Mouse (Mus musculus) embryonic facial prominence, embryonic 15.5 days (tissue): ENCODE measurements around the gene Dbi. TPM values are rescaled to one million over a fixed set of nuclear protein-coding genes. Genes with fewer than 3 reads are reported as not detected.
A peak's percentile ranks its signal among the peaks of the same experiment; 100 is the strongest.

Experiments used
- ATAC-seq: fragments of 200-750 bp; cut with Nextera tagmentation; 2 replicates; pipeline ENCODE4 v1.8.0; 2017; ENCODE audit warnings: low read depth, moderate TSS enrichment; ENCODE audit not compliant: insufficient number of reproducible peaks, low FRiP score, low TSS enrichment
- H3K27ac ChIP-seq: fragments of 300-500 bp; sonication (generic); replicated peaks from 2 replicates; pipeline ENCODE4 v1.5.1; 2015; ENCODE audit warnings: mild to moderate bottlenecking, inconsistent platforms
- H3K27me3 ChIP-seq: fragments of 300-500 bp; sonication (generic); 2 replicates; pipeline ENCODE4 v1.6.1; 2015; ENCODE audit warnings: inconsistent platforms
- H3K36me3 ChIP-seq: fragments of 300-500 bp; sonication (generic); 2 replicates; pipeline ENCODE4 v1.6.1; 2015; ENCODE audit warnings: mild to moderate bottlenecking, inconsistent platforms
- H3K4me1 ChIP-seq: fragments of 300-500 bp; sonication (generic); 2 replicates; pipeline ENCODE4 v1.6.1; 2015; ENCODE audit warnings: inconsistent platforms
- H3K4me2 ChIP-seq: fragments of 300-500 bp; sonication (generic); replicated peaks from 2 replicates; pipeline ENCODE4 v1.6.1; 2015; ENCODE audit warnings: mild to moderate bottlenecking, inconsistent platforms
- H3K4me3 ChIP-seq: fragments of 300-500 bp; sonication (generic); replicated peaks from 2 replicates; pipeline ENCODE4 v1.5.1; 2015; ENCODE audit warnings: mild to moderate bottlenecking, inconsistent platforms
- H3K9ac ChIP-seq: fragments of 300-500 bp; sonication (generic); 2 replicates; pipeline ENCODE4 v1.6.1; 2015; ENCODE audit warnings: inconsistent platforms
- H3K9me3 ChIP-seq: fragments of 300-500 bp; sonication (generic); replicated peaks from 2 replicates; pipeline ENCODE4 v1.6.1; 2016; ENCODE audit warnings: inconsistent platforms
- WGBS: fragments of 180-500 bp; shearing (Covaris S2); methylation state at CpG from one replicate; pipeline ENCODE4 v1.1.7; 2015; 5-methylcytosine and 5-hydroxymethylcytosine counted together
- polyA plus RNA-seq: library from polyadenylated mRNA; unstranded; fragments of >200 nt; fragmentation: Nextera tagmentation; extraction: Ambion mirVana; gene quantifications from 2 replicates; pipeline ENCODE4 v1.2.1, GENCODE M21; 2015

Dbi gene
- 797 and 816 TPM in 2 replicates for polyA plus RNA-seq

DNA sequence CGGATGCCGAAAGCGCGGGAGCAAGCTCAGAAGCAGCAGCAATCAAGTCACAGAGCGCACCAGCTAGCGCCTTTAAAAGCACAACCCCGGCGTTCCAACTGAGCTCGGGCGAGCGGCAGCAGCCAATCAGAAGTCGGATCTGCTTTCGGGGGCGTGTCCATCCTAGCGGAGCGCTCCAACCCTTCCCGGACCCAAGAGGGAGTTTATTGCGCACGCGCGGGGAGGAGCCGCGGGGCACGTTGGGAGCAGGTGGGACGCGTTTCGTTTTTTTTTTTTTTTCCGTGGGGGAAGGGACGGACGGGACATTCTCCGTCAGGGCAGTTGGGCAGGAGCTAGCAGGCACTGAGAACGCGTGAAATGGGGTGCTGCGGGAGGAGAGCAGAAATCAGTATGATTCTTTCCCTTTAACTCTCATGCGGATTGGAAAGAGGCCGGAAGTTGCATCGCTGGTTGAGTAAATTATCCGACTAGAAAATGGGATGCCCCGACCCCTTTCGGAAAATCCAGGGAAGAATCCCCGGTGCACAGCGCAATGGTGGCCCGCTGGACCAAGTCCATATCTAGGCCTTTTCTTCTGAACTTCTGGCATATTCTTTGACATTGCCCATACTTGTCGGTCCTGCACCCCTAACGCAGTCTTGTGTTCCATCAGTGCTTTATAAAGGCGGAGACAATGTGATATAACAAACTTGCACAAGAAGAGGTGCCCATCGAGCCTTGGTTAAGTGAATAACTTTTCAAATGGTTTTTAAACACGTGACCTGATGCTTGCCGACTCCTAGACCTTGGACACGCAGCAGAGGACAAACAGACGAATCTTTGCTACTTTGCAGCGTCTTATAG, at the start of gene Dbi, which contains the start of gene 3110009E18Rik:
TSS of gene Dbi (minus strand) at position 110 of the 843 bp plus-strand sequence.
TSS of gene 3110009E18Rik (plus strand) at position 219 of the 843 bp plus-strand sequence.
- Histone ChIP-seq H3K4me1 (peaks cover 32% of the 10 kb centered on the region), H3K9ac (peak within 1 kb of the TSS; percentile 69), H3K4me2 (peak within 1 kb of the TSS; percentile 88), H3K27me3 (no peaks in the 10 kb centered on the region), H3K4me3 (peak within 1 kb of the TSS; percentile 58), H3K36me3 (peaks cover 3% of the 10 kb centered on the region), H3K27ac (peak within 1 kb of the TSS; percentile 96), H3K9me3 (no peaks in the 10 kb centered on the region)
- 1% methylated on average over 52 of the region's 52 CpGs for WGBS
- peak; percentile 94 for ATAC-seq

DNA sequence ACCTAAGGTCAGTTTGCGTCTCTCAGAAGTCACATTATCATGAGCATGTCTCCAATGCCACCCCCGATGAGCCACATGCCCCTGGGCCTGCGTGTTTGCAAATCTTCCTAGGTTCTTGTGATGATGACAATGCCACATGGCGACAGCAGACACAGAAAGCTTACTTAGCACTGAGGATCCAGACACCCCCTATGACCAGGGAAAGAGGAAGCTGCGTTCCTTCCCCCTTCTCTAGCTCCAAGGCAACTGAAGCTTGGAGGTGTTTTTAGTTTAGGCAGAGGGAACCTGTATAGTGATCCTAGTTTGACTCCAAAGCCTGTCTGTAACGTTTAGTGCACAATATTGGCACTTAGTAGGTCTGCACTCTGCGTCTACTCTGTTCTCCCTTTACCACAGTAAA, 49.4 kb upstream of the Dbi start:
- Histone ChIP-seq H3K9me3 (no peaks in the 10 kb centered on the region), H3K36me3 (no peaks in the 10 kb centered on the region), H3K27ac (no peak overlapping the region), H3K9ac (no peak overlapping the region), H3K4me2 (no peak overlapping the region), H3K27me3 (no peaks in the 10 kb centered on the region), H3K4me1 (no peaks in the 10 kb centered on the region), H3K4me3 (no peak overlapping the region)
- WGBS, result 86% methylated on average over 7 of the region's 7 CpGs
- no peak for ATAC-seq

DNA sequence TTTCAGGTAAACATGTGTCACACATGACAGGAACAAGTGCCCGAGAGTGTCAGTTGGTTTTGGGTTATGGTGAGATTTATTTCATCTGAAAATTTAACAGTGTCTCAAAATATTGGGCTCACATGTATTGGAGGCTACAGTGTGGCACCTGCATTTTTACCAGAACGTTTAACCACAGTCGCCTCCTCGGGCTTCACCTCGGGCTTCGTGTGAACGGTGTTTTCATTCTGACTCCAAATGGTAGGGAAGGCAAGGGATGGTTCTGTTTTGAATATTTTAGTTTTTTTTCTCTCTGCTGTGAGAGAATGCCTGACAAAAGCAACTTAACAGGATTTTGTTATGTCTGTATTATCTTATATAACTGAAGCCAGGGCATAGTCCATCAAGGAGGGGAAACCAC, 47.8 kb upstream of the Dbi start:
- Histone ChIP-seq H3K36me3 (no peaks in the 10 kb centered on the region), H3K9ac (no peak overlapping the region), H3K27ac (no peak overlapping the region), H3K4me2 (no peak overlapping the region), H3K9me3 (no peaks in the 10 kb centered on the region), H3K4me1 (no peaks in the 10 kb centered on the region), H3K4me3 (no peak overlapping the region), H3K27me3 (no peaks in the 10 kb centered on the region)
- no peak for ATAC-seq
- 81% methylated on average over 7 of the region's 7 CpGs for WGBS

DNA sequence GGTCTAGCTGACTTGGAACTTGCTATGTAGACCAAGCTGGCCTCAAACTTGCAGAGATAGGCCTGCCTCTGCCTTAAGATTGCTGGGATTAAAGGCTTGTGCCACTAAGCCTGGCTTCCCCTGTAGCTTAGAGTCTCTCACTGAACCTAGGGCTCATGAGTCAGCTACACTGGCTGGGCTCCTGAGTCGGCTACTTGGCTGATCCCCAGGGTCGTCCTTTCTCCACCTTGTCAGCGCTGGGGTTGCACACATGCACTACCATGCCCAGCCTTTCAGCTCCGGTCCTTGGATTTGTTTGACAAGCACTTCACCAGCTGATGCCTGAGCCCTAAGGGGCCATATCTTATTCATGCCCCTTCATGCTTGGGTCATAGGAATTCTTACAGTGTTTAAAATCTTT, 47.1 kb upstream of the Dbi start:
- no peak overlapping the region for H3K27ac ChIP-seq
- ATAC-seq, result no peak
- no peaks in the 10 kb centered on the region for H3K36me3 ChIP-seq
- no peaks in the 10 kb centered on the region for H3K9me3 ChIP-seq
- no peak overlapping the region for H3K9ac ChIP-seq
- H3K4me3 ChIP-seq, result no peak overlapping the region
- WGBS, result 56% methylated on average over 4 of the region's 4 CpGs
- no peaks in the 10 kb centered on the region for H3K27me3 ChIP-seq
- H3K4me2 ChIP-seq, result no peak overlapping the region
- no peaks in the 10 kb centered on the region for H3K4me1 ChIP-seq

DNA sequence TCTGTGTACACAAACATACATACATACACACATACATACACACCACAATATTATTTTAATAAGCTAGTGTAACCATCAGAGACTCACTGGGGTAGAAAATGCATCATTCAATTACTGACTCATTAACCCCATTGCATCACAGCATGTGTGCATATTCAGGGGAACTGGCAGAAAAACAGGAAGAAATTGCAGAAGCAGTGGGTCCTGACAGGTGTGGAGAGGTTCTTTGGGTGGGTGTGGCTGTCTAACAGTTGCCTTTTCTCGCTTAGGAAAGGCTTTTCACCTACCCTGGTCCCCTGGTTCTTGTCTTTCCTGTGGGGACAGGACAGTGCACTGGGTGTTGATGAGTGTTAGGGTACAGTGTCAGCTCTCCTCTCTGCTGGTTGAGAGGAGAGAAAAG, 41.7 kb upstream of the Dbi start:
- no peaks in the 10 kb centered on the region for H3K9me3 ChIP-seq
- no peak for ATAC-seq
- H3K4me2 ChIP-seq, result no peak overlapping the region
- no peak overlapping the region for H3K27ac ChIP-seq
- H3K4me1 ChIP-seq, result no peaks in the 10 kb centered on the region
- H3K36me3 ChIP-seq, result no peaks in the 10 kb centered on the region
- H3K4me3 ChIP-seq, result no peak overlapping the region
- H3K9ac ChIP-seq, result no peak overlapping the region
- H3K27me3 ChIP-seq, result no peaks in the 10 kb centered on the region
- WGBS, result 61% methylated on average over 1 of the region's 1 CpGs

DNA sequence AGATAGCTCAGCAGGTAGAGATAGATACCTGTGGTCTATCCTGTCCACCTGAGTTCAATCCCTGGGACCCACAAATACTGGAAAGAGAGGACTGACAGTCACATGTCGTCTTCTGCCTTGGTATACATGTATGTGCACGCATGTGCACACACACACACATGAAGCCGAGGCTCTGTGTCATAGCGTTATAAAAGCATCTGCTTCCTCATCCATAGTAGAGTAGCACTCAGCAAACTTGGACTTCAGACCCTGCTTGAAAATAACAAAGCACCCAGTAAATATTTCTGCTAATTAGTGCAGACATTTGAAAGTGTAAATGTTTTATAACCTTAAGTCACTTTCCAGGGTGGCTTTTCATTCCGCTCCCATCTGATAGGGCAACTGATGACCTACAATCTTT, 40.6 kb upstream of the Dbi start:
- no peaks in the 10 kb centered on the region for H3K4me1 ChIP-seq
- H3K27ac ChIP-seq, result no peak overlapping the region
- H3K36me3 ChIP-seq, result no peaks in the 10 kb centered on the region
- H3K9me3 ChIP-seq, result no peaks in the 10 kb centered on the region
- H3K9ac ChIP-seq, result no peak overlapping the region
- H3K4me2 ChIP-seq, result no peak overlapping the region
- H3K27me3 ChIP-seq, result no peaks in the 10 kb centered on the region
- no peak for ATAC-seq
- 92% methylated on average over 5 of the region's 5 CpGs for WGBS
- no peak overlapping the region for H3K4me3 ChIP-seq

DNA sequence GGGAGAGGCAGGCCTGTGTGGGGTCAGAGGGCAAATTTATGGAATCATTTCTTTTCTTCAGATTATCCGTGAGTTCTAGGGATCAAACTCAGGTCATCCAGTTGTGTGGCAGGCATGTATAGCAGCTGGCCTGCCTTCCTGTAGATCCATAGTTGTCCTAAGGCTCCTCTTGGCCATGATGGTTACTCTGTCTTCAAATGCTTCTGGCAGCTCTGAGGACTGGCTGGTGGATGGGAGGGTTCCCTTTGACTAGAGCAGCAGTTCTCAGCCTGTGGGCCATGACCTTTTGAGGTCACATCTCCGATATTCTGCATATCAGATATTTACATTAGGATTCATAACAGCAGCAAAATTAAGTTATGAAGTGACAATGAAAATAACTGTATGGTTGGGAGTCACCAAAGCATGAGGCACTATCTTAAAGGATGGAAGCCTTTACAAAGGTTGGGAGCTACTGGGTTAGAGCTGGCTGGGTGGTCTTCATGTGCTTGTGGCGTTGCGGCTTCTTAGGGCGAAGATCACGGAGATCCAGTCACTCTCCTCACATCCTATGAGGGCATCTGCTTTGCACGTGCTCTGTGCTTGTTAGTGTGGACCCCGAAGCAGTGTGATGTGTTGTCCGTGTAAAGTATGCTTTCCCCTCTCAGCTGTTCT, 37.7 kb upstream of the Dbi start:
- Histone ChIP-seq H3K4me2 (no peak overlapping the region), H3K9ac (no peak overlapping the region), H3K4me1 (no peaks in the 10 kb centered on the region), H3K27ac (no peak overlapping the region), H3K9me3 (no peaks in the 10 kb centered on the region), H3K36me3 (no peaks in the 10 kb centered on the region), H3K27me3 (no peaks in the 10 kb centered on the region), H3K4me3 (no peak overlapping the region)
- no peak for ATAC-seq
- WGBS, result 79% methylated on average over 9 of the region's 9 CpGs

DNA sequence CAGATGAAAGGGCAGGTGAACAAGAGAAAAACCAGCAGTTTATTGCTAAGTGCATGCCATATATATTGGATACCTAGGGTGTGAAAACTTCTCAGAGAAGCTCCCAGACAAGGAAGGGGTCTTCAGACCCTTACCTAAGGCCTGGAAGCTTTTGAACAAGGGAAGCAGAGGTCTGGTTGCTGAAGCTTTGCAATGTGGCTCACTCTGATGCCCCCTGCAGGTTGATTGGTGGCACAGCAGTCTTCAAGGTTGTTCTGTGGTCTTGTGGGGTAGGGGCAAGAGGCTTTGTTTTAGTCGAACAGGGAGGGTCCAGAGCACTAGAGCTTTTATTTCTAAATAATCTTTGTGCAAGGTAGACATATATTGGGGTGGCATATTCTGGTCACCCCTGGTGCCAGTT, 34.4 kb upstream of the Dbi start:
- H3K27me3 ChIP-seq, result no peaks in the 10 kb centered on the region
- ATAC-seq, result no peak
- no peak overlapping the region for H3K27ac ChIP-seq
- H3K9me3 ChIP-seq, result no peaks in the 10 kb centered on the region
- no peaks in the 10 kb centered on the region for H3K4me1 ChIP-seq
- H3K4me2 ChIP-seq, result no peak overlapping the region
- H3K9ac ChIP-seq, result no peak overlapping the region
- WGBS, result 19% methylated on average over 1 of the region's 1 CpGs
- no peak overlapping the region for H3K4me3 ChIP-seq
- no peaks in the 10 kb centered on the region for H3K36me3 ChIP-seq

DNA sequence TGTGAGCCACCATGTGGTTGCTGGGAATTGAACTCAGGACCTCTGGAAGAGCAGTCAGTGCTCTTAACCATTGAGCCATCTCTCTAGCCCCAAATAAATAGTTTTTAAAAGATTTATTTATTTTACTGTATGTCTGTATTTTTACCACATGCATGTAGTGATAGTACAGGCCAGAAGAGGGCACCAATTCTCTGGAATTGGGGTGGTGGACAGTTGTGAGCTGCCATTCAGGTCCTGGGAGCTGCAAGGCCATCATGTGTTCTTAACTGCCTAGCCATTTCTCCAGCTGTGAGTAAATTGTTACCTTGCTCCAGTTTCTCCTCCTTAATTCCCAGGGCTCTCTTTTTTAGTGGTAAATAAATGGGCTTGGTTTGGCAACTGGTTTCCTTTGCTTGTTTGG, 33.4 kb upstream of the Dbi start:
- no peaks in the 10 kb centered on the region for H3K27me3 ChIP-seq
- no peaks in the 10 kb centered on the region for H3K36me3 ChIP-seq
- H3K4me1 ChIP-seq, result no peaks in the 10 kb centered on the region
- H3K4me2 ChIP-seq, result no peak overlapping the region
- H3K27ac ChIP-seq, result no peak overlapping the region
- H3K9me3 ChIP-seq, result no peaks in the 10 kb centered on the region
- no peak for ATAC-seq
- H3K9ac ChIP-seq, result no peak overlapping the region
- H3K4me3 ChIP-seq, result no peak overlapping the region

DNA sequence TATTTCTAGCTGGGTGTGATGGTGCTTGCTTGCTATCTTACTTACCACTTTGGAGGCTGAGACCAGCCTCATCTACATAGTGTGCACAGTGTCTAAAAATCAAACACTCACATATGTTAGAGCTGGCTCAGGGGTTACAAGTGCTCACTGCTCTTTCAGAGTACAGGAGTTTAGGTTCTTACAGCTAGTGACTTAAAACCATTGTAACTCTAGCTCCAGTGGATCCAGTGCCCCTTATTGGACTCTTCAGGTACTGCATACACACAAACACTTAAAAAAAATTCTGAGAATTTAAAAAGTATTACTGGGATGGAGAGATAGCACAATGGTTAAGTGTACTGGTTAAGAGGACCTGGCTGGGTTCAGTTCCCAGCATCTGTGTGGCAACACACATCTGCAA, 26.1 kb upstream of the Dbi start:
- Histone ChIP-seq H3K9ac (no peak overlapping the region), H3K9me3 (no peaks in the 10 kb centered on the region), H3K36me3 (no peaks in the 10 kb centered on the region), H3K4me1 (peaks cover 6% of the 10 kb centered on the region; the same call in 1 of the 2 replicates), H3K4me3 (no peak overlapping the region), H3K27ac (no peak overlapping the region), H3K4me2 (no peak overlapping the region), H3K27me3 (no peaks in the 10 kb centered on the region)
- no peak for ATAC-seq

DNA sequence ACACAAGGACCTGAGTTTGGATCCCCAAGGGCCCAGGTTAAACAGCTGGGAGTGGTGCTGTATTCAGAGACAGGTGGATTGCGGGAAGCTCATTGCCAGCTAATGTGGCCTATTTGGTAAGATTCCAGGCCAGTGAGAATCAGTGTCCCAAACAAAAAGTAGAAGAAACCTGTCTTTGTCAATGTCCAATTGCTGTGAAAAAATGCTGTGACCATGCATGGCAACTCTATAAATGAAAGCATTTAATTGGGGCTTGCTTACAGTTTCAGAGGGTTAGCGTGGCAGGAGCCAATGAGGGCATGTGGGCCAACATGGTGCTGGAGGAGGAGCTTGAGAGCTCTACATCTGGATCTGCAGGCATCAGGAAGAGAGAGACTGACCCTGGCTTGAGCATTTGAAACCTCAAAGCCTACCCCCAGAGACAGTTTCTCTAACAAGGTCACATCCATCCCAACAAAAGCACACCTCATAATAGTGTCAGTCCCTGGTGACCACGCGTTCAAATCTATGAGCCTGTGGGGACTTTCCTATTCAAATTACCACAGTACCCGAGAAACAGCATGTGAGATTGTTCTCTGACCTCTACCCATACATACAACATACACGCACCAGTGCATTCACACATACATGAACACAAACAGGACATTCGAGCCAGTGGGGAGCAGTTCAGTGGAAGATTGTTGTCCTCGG, 24.8 kb upstream of the Dbi start:
- 82% methylated on average over 8 of the region's 8 CpGs for WGBS
- no peaks in the 10 kb centered on the region for H3K9me3 ChIP-seq
- ATAC-seq, result no peak

More for the DNA sequence above, 24.8 kb upstream of the Dbi start:
- H3K4me1 ChIP-seq, result peaks cover 6% of the 10 kb centered on the region; the same call in 1 of the 2 replicates
- no peak overlapping the region for H3K27ac ChIP-seq
- no peak overlapping the region for H3K4me2 ChIP-seq
- H3K36me3 ChIP-seq, result no peaks in the 10 kb centered on the region
- no peak overlapping the region for H3K9ac ChIP-seq
- no peaks in the 10 kb centered on the region for H3K27me3 ChIP-seq
- H3K4me3 ChIP-seq, result no peak overlapping the region
